Mouse (Mus musculus) E14TG2a.4 (cell line): ENCODE measurements around the gene 4933428G20Rik.

ENCODE experiments used
- CTCF ChIP-seq: conservative IDR thresholded peaks from 2 replicates; pipeline ENCODE4 v1.5.1; 2014; ENCODE audit warnings: low read length
- NANOG ChIP-seq: IDR thresholded peaks from 2 replicates; pipeline ENCODE4 v1.6.1; 2014; ENCODE audit warnings: borderline replicate concordance, low read length, mixed read lengths

- TF ChIP-seq NANOG (no peak), CTCF (no peak)
These were observed 51.3 kb downstream of the 4933428G20Rik start for GRCm38 (mm10) chr11:97448611-97449394.
